Mouse (Mus musculus) forebrain, embryonic 15.5 days (tissue): ENCODE results near the gene Hoxd1. TPM values are rescaled to one million over a fixed set of nuclear protein-coding genes. Genes with fewer than 3 reads are reported as not detected.

Experiments used
- ATAC-seq: fragments of 200-750 bp; cut with Nextera tagmentation; replicated peaks from 2 replicates; pipeline ENCODE4 v1.8.0; 2017; ENCODE audit warnings: mild to moderate bottlenecking, moderate TSS enrichment, moderate library complexity
- H3K27ac ChIP-seq: fragments of 300-500 bp; sonication (generic); replicated peaks from 2 replicates; pipeline ENCODE4 v1.5.1; 2015; ENCODE audit warnings: mild to moderate bottlenecking, inconsistent platforms
- H3K27me3 ChIP-seq: fragments of 300-500 bp; sonication (generic); 2 replicates; pipeline ENCODE4 v1.6.1; 2015; ENCODE audit warnings: inconsistent platforms
- H3K36me3 ChIP-seq: fragments of 300-500 bp; sonication (generic); 2 replicates; pipeline ENCODE4 v1.6.1; 2015; ENCODE audit warnings: mild to moderate bottlenecking, inconsistent platforms
- H3K4me1 ChIP-seq: fragments of 300-500 bp; sonication (generic); 2 replicates; pipeline ENCODE4 v1.6.1; 2015; ENCODE audit warnings: inconsistent platforms
- H3K4me2 ChIP-seq: fragments of 300-500 bp; sonication (generic); replicated peaks from 2 replicates; pipeline ENCODE4 v1.6.1; 2015; ENCODE audit warnings: mild to moderate bottlenecking, inconsistent platforms
- H3K4me3 ChIP-seq: fragments of 300-500 bp; sonication (generic); 2 replicates; pipeline ENCODE4 v1.5.1; 2015; ENCODE audit warnings: mild to moderate bottlenecking, inconsistent platforms
- H3K9ac ChIP-seq: fragments of 300-500 bp; sonication (generic); replicated peaks from 2 replicates; pipeline ENCODE4 v1.6.1; 2015; ENCODE audit warnings: mild to moderate bottlenecking, inconsistent platforms
- H3K9me3 ChIP-seq: fragments of 300-500 bp; sonication (generic); 2 replicates; pipeline ENCODE4 v1.6.1; 2016; ENCODE audit warnings: inconsistent platforms
- WGBS: fragments of 180-500 bp; shearing (Covaris S2); methylation state at CpG from one replicate; pipeline ENCODE4 v1.1.7; 2015; ENCODE audit warnings: mixed read lengths; 5-methylcytosine and 5-hydroxymethylcytosine counted together
- polyA plus RNA-seq: library from polyadenylated mRNA; unstranded; fragments of >200 nt; fragmentation: Nextera tagmentation; extraction: Ambion mirVana; gene quantifications from 2 replicates; pipeline ENCODE4 v1.2.1, GENCODE M21; 2015

Gene Hoxd1
- not detected in 2 replicates for polyA plus RNA-seq

GRCm38 (mm10) chr2:74762522-74763244 is at the start of gene Hoxd1:
Gene Hoxd1 (plus strand): TSS chr2:74762980.
- Histone ChIP-seq H3K27ac (no peak within 1 kb of the TSS), H3K27me3 (peaks cover 91% of the 10 kb centered on the region), H3K4me2 (peak within 1 kb of the TSS; percentile 73), H3K9ac (no peak within 1 kb of the TSS), H3K36me3 (no peaks in the 10 kb centered on the region), H3K4me1 (peaks cover 15% of the 10 kb centered on the region), H3K9me3 (no peaks in the 10 kb centered on the region), H3K4me3 (peak within 1 kb of the TSS; percentile 50)
- under 1% methylated on average over 61 of the region's 61 CpGs for WGBS
- peak; percentile 73 for ATAC-seq

- no peaks in the 10 kb centered on the region for H3K36me3 ChIP-seq
- H3K4me1 ChIP-seq = peaks cover 9% of the 10 kb centered on the region
- H3K9ac ChIP-seq = no peak overlapping the region
- ATAC-seq = no peak
- WGBS = 4% methylated on average over 19 of the region's 19 CpGs
- peaks cover 98% of the 10 kb centered on the region for H3K27me3 ChIP-seq
- no peak overlapping the region for H3K4me2 ChIP-seq
- no peak overlapping the region for H3K27ac ChIP-seq
- H3K9me3 ChIP-seq = no peaks in the 10 kb centered on the region
- no peak overlapping the region for H3K4me3 ChIP-seq
Observed at GRCm38 (mm10) chr2:74713239-74714150, 49.3 kb upstream of the Hoxd1 start.

GRCm38 (mm10) chr2:74714156-74714789 is 48.5 kb upstream of the Hoxd1 start:
- Histone ChIP-seq H3K9ac (no peak overlapping the region), H3K4me3 (no peak overlapping the region), H3K27ac (no peak overlapping the region), H3K4me1 (peaks cover 9% of the 10 kb centered on the region), H3K36me3 (no peaks in the 10 kb centered on the region), H3K4me2 (no peak overlapping the region), H3K27me3 (peaks cover 98% of the 10 kb centered on the region), H3K9me3 (no peaks in the 10 kb centered on the region)
- 4% methylated on average over 18 of the region's 18 CpGs for WGBS
- ATAC-seq = no peak

GRCm38 (mm10) chr2:74714881-74715280 is 47.9 kb upstream of the Hoxd1 start:
- ATAC-seq = no peak; the same call in 1 of the 2 replicates
- under 1% methylated on average over 14 of the region's 14 CpGs for WGBS
- H3K4me2 ChIP-seq = no peak overlapping the region

GRCm38 (mm10) chr2:74715504-74716241 is 47.1 kb upstream of the Hoxd1 start:
- Histone ChIP-seq H3K27ac (no peak overlapping the region), H3K4me1 (peaks cover 9% of the 10 kb centered on the region), H3K27me3 (peaks cover 98% of the 10 kb centered on the region), H3K4me3 (peak overlapping the region; percentile 18; the same call in 1 of the 2 replicates), H3K9ac (no peak overlapping the region), H3K4me2 (peak overlapping the region; percentile 35; the same call in 1 of the 2 replicates), H3K36me3 (no peaks in the 10 kb centered on the region), H3K9me3 (no peaks in the 10 kb centered on the region)
- peak; percentile 63 for ATAC-seq
- 2% methylated on average over 26 of the region's 26 CpGs for WGBS

More at GRCm38 (mm10) chr2:74714881-74715280, 47.9 kb upstream of the Hoxd1 start:
- peaks cover 9% of the 10 kb centered on the region for H3K4me1 ChIP-seq
- H3K36me3 ChIP-seq = no peaks in the 10 kb centered on the region
- no peaks in the 10 kb centered on the region for H3K9me3 ChIP-seq
- H3K9ac ChIP-seq = no peak overlapping the region
- H3K27me3 ChIP-seq = peaks cover 98% of the 10 kb centered on the region
- H3K27ac ChIP-seq = no peak overlapping the region
- H3K4me3 ChIP-seq = no peak overlapping the region

GRCm38 (mm10) chr2:74720384-74720783 is 42.4 kb upstream of the Hoxd1 start:
- H3K27me3 ChIP-seq = peaks cover 99% of the 10 kb centered on the region
- H3K4me2 ChIP-seq = no peak overlapping the region
- H3K9ac ChIP-seq = no peak overlapping the region
- no peak for ATAC-seq
- no peaks in the 10 kb centered on the region for H3K9me3 ChIP-seq
- peaks cover 2% of the 10 kb centered on the region; the same call in 1 of the 2 replicates for H3K4me1 ChIP-seq
- H3K27ac ChIP-seq = no peak overlapping the region
- 6% methylated on average over 2 of the region's 2 CpGs for WGBS
- H3K36me3 ChIP-seq = no peaks in the 10 kb centered on the region
- no peak overlapping the region for H3K4me3 ChIP-seq

- Histone ChIP-seq H3K9ac (no peak overlapping the region), H3K27me3 (peaks cover 99% of the 10 kb centered on the region), H3K4me3 (no peak overlapping the region), H3K36me3 (no peaks in the 10 kb centered on the region), H3K4me1 (no peaks in the 10 kb centered on the region), H3K4me2 (no peak overlapping the region), H3K27ac (no peak overlapping the region), H3K9me3 (no peaks in the 10 kb centered on the region)
- ATAC-seq = no peak
- under 1% methylated on average over 5 of the region's 5 CpGs for whole genome bisulfite sequencing
Observed at GRCm38 (mm10) chr2:74720955-74721491, 41.8 kb upstream of the Hoxd1 start.

GRCm38 (mm10) chr2:74721882-74722281 is 40.9 kb upstream of the Hoxd1 start:
- 7% methylated on average over 6 of the region's 6 CpGs for WGBS
- Histone ChIP-seq H3K4me1 (no peaks in the 10 kb centered on the region), H3K27me3 (peaks cover 99% of the 10 kb centered on the region), H3K4me3 (no peak overlapping the region), H3K9me3 (no peaks in the 10 kb centered on the region), H3K36me3 (no peaks in the 10 kb centered on the region), H3K9ac (no peak overlapping the region), H3K27ac (no peak overlapping the region), H3K4me2 (no peak overlapping the region)
- ATAC-seq = no peak

GRCm38 (mm10) chr2:74722949-74723348 is 39.8 kb upstream of the Hoxd1 start:
- no peak overlapping the region for H3K4me3 ChIP-seq
- H3K36me3 ChIP-seq = no peaks in the 10 kb centered on the region
- no peak overlapping the region for H3K4me2 ChIP-seq
- ATAC-seq = no peak
- peaks cover 99% of the 10 kb centered on the region for H3K27me3 ChIP-seq
- 2% methylated on average over 8 of the region's 8 CpGs for WGBS
- H3K9me3 ChIP-seq = no peaks in the 10 kb centered on the region
- no peaks in the 10 kb centered on the region for H3K4me1 ChIP-seq
- no peak overlapping the region for H3K27ac ChIP-seq
- H3K9ac ChIP-seq = no peak overlapping the region

GRCm38 (mm10) chr2:74724244-74725015 is 38.4 kb upstream of the Hoxd1 start:
- no peak overlapping the region for H3K9ac ChIP-seq
- H3K4me2 ChIP-seq = no peak overlapping the region
- H3K27ac ChIP-seq = no peak overlapping the region
- no peak overlapping the region for H3K4me3 ChIP-seq
- H3K4me1 ChIP-seq = no peaks in the 10 kb centered on the region
- WGBS = 2% methylated on average over 7 of the region's 7 CpGs
- no peak for ATAC-seq
- peaks cover 100% of the 10 kb centered on the region for H3K27me3 ChIP-seq
- H3K9me3 ChIP-seq = no peaks in the 10 kb centered on the region
- no peaks in the 10 kb centered on the region for H3K36me3 ChIP-seq
